Mouse (Mus musculus) left cerebral cortex, postnatal 4 days (tissue): ENCODE data around the gene Dmrt2. TPM values are rescaled to one million over a fixed set of nuclear protein-coding genes. Genes with fewer than 3 reads are reported as not detected.

Experiments used
- DNase-seq: peaks from one replicate; pipeline ENCODE4 v3.0.0-alpha.2; 2022
- intact Hi-C: fragments of 180-260 bp; cut with DNase I; formaldehyde crosslinking; loops from one replicate; pipeline ENCODE4 v1.15.1; 2025
- total RNA-seq, 2 experiments: library from RNA; stranded (reverse); gene quantifications; 2 replicates each; pipeline ENCODE4 v1.2.3; 2021

Gene Dmrt2
- total RNA-seq, 2 experiments from 2014 or later = 1.7 to 3.3 TPM

GRCm38 (mm10) chr19:25674744-25675143 lies 2.5 kb downstream of the Dmrt2 start:
- intact Hi-C loops = loop anchor here (5.0 kb wide), 1 partner anchor 518 kb away; no protein-coding TSS in a partner anchor
- no peak for DNase-seq

GRCm38 (mm10) chr19:25675866-25676440 lies 3.7 kb downstream of the Dmrt2 start:
- intact Hi-C loops = no loop called here
- DNase-seq = no peak

GRCm38 (mm10) chr19:25698850-25699249 lies 26.6 kb downstream of the Dmrt2 start:
- DNase-seq = no peak
- intact Hi-C loops = no loop called here

- DNase-seq = peak; percentile 35
- intact Hi-C loops = loop anchor here (5.0 kb wide), 1 partner anchor 479 kb away; no protein-coding TSS in a partner anchor
Observed at GRCm38 (mm10) chr19:25713382-25713781, 41.2 kb downstream of the Dmrt2 start.

GRCm38 (mm10) chr19:25714927-25715326 lies 42.7 kb downstream of the Dmrt2 start:
- intact Hi-C loops = loop anchor here (5.0 kb wide), 1 partner anchor 477 kb away; no protein-coding TSS in a partner anchor
- DNase-seq = no peak

GRCm38 (mm10) chr19:25722616-25723015 lies 50.4 kb downstream of the Dmrt2 start:
- intact Hi-C loops = no loop called here
- DNase-seq = no peak

Other genes starting within 250 kb of the Dmrt2 start
- not detected for gene Dmrt1, start 166.8 kb upstream of the Dmrt2 start, total RNA-seq
- gene Dmrt3, start 62.1 kb upstream of the Dmrt2 start, total RNA-seq = under 1 TPM; 0.18 to 0.20 TPM